Mouse (Mus musculus): ENCODE results near the gene Rassf8. TPM values are rescaled to one million over a fixed set of nuclear protein-coding genes. Genes with fewer than 3 reads are reported as not detected.

The Rassf8 gene
- polyA plus RNA-seq, 1 experiment from 2014 or later = 0.91 TPM

DNA sequence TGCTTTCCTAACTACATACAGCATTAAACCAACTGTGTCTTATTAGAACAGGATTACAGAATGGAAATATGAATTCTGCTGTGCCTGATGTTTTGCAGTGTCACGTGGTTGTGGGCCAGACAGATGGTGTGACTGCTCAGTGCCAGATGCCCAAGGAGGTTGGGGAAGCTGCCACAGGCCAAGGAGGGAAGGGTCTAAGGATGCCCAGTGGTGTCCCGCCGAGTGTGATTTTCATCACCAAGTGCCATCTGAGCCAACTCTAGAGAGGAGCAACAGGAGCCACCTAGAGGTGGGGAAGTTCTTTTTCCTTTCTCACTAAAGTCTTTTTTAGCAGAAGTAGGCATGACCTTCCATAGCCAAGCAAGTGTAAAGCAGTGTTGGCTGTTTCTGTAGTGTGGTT lies 3.8 kb downstream of the Rassf8 start:
- ATAC-seq (ENCODE audit: low read depth) = no peak
- no peak overlapping the region for H3K27ac ChIP-seq
- no peak overlapping the region for H3K4me3 ChIP-seq (replicated peaks)
- H3K4me1 ChIP-seq (replicated peaks) = peaks cover 27% of the 10 kb centered on the region
- H3K4me2 ChIP-seq = no peak overlapping the region
- H3K9ac ChIP-seq = no peak overlapping the region
- H3K9me3 ChIP-seq (replicated peaks) = no peaks in the 10 kb centered on the region
- DNase-seq = no peak
- H3K27me3 ChIP-seq = peaks cover 42% of the 10 kb centered on the region
- no peaks in the 10 kb centered on the region for H3K36me3 ChIP-seq
- 62% methylated on average over 3 of the region's 3 CpGs for WGBS (ENCODE audit: insufficient replicate concordance)

DNA sequence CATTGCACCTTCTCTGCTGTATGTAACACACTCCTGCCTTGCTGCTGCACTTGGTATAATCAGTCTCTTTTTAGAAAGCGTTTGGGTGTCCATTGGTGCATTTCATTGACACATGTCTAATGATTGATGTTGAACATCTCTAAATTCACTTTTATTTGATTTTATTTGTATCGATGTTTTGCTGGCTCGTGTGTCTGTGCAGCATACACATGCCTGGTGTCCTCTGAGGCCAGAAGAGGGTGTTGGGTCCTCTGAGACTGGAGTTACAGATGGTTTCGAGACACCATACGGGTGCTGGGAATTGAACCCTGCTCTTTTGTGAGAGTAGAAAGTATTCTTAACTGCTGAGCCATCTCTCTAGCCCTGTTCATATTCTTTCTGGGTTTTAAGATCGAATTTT lies 6.7 kb downstream of the Rassf8 start:
- no peak overlapping the region for H3K9ac ChIP-seq
- no peaks in the 10 kb centered on the region for H3K36me3 ChIP-seq
- no peak for DNase-seq
- H3K4me2 ChIP-seq = no peak overlapping the region
- H3K4me3 ChIP-seq (replicated peaks) = no peak overlapping the region
- peaks cover 29% of the 10 kb centered on the region for H3K4me1 ChIP-seq (replicated peaks)
- ATAC-seq (ENCODE audit: low read depth) = no peak
- no peaks in the 10 kb centered on the region for H3K9me3 ChIP-seq (replicated peaks)
- WGBS (ENCODE audit: insufficient replicate concordance) = 61% methylated on average over 6 of the region's 6 CpGs
- no peak overlapping the region for H3K27ac ChIP-seq
- peaks cover 13% of the 10 kb centered on the region for H3K27me3 ChIP-seq

DNA sequence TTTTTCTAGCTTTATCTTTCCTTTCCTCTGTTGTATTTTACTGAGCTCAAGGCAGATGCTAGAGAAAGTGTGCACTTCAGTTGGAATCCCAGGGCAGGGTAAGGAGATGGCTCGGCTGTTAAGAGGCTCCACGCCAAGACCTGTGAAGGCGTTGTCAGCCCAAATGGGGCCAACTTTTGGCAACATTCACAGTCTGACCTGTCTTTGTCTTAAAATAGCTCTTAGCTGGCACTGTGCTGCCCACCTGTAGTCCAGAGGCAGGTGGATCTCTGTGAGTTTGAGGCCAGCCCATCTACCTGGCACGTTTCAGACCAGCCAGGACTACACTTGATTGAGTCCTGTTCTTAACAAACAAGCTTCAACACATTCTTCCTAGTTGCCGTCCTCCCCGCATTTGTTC lies 7.9 kb downstream of the Rassf8 start:
- H3K4me3 ChIP-seq (replicated peaks) = no peak overlapping the region
- no peak overlapping the region for H3K4me2 ChIP-seq
- H3K9me3 ChIP-seq (replicated peaks) = no peaks in the 10 kb centered on the region
- 42% methylated on average over 6 of the region's 6 CpGs for WGBS (ENCODE audit: insufficient replicate concordance)
- DNase-seq (no peak), ATAC-seq (ENCODE audit: low read depth) (no peak)
- no peak overlapping the region for H3K27ac ChIP-seq
- H3K27me3 ChIP-seq = 0 out of 2 replicates have a peak, but pooled peaks cover 3% of the 10 kb centered on the region
- no peak overlapping the region for H3K9ac ChIP-seq
- peaks cover 40% of the 10 kb centered on the region for H3K4me1 ChIP-seq (replicated peaks)
- no peaks in the 10 kb centered on the region for H3K36me3 ChIP-seq

DNA sequence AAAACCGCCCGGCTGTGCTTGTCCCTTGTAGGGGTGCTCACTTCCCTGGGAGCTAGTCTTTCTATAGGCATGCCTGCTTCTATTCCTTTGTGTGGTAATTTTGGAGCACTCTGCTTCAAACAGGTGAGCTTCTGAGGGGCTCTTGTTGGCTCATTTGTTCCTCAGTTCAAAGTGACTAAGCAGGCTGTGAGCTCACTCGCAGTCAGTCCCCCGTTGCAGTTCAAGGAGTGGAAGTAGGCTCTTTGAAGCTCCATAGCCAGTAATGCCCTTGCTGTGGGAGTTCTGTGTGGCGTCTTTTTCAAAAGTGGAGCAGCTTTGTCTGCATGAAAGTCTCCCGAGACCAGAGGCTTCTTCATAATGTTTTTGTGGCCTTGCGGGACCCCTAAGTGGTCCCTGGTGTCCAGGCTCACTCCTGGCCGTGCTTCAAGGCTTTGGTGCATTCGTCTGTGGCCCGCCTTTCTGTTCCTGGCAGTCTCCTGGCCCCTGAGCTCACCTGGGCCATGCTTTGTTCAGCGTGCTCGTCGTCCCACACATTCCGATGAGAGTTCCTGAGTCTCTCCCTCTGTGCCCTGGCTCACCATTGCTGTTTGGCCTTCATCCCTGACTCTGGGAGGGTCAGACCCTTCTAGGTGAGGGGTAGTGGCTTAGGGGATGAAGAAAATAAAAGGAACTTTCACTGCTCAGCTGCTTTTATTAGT lies 9.5 kb downstream of the Rassf8 start:
- Histone ChIP-seq H3K27ac (no peak overlapping the region), H3K36me3 (no peaks in the 10 kb centered on the region), H3K4me1 (replicated peaks) (peaks cover 55% of the 10 kb centered on the region), H3K4me3 (replicated peaks) (no peak overlapping the region), H3K27me3 (no peaks in the 10 kb centered on the region), H3K4me2 (no peak overlapping the region), H3K9me3 (replicated peaks) (no peaks in the 10 kb centered on the region), H3K9ac (no peak overlapping the region)
- DNase-seq (no peak), ATAC-seq (ENCODE audit: low read depth) (no peak)
- 64% methylated on average over 14 of the region's 14 CpGs for WGBS (ENCODE audit: insufficient replicate concordance)

DNA sequence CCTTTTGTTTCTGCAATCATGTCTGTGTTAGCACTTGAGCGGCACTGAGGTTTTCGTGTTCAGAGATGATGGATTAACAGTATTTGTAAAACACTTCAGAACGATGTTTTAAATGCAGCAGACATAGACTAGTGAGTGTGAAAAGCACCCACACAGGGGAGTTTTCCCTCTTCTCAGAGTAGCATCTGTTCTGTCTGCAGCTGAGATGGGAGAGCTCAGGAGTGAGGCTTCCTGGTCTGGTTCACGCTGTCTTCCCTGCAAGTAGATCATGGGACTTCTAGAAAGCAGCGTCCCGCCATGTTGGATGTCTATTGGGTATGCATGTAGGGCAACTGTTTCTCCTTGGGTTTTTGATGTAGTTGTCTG lies 10.1 kb downstream of the Rassf8 start:
- DNase-seq = no peak
- no peak for ATAC-seq (ENCODE audit: low read depth)
- H3K27me3 ChIP-seq = no peaks in the 10 kb centered on the region
- no peaks in the 10 kb centered on the region for H3K36me3 ChIP-seq
- no peak overlapping the region for H3K4me3 ChIP-seq (replicated peaks)
- no peak overlapping the region for H3K9ac ChIP-seq
- WGBS (ENCODE audit: insufficient replicate concordance) = 78% methylated on average over 6 of the region's 6 CpGs
- no peak overlapping the region for H3K4me2 ChIP-seq
- no peak overlapping the region for H3K27ac ChIP-seq
- H3K9me3 ChIP-seq (replicated peaks) = no peaks in the 10 kb centered on the region
- peaks cover 55% of the 10 kb centered on the region for H3K4me1 ChIP-seq (replicated peaks)

DNA sequence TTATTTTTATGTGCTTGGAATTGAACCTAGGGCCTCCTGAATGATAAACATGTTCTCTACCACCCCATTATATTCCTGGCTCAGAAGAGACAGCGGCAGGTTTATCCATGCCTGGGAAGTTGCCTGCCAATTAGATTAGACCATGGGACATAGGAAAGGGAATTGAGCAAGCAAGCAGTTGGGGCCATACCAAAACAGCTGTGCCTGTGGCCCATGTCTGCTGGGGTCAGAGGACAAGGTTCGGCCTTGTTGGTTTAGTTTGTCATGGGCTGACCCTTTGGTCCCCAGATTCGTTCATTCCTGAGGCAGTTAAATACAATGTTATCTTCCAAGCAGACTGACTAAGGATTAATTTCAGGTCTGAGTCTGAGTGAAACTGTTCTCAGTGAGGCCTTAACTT lies 10.8 kb downstream of the Rassf8 start:
- 63% methylated on average over 3 of the region's 3 CpGs for WGBS (ENCODE audit: insufficient replicate concordance)
- peaks cover 55% of the 10 kb centered on the region for H3K4me1 ChIP-seq (replicated peaks)
- H3K9me3 ChIP-seq (replicated peaks) = no peaks in the 10 kb centered on the region
- H3K4me2 ChIP-seq = peak overlapping the region; percentile 10; the same call in 1 of the 2 replicates
- H3K27ac ChIP-seq = 0 out of 2 replicates have a peak overlapping the region, but pooled peaks have one; percentile 40
- ATAC-seq (ENCODE audit: low read depth) = peak; percentile 61; the same call in 1 of the 2 replicates
- DNase-seq = no peak
- H3K36me3 ChIP-seq = no peaks in the 10 kb centered on the region
- no peak overlapping the region for H3K9ac ChIP-seq
- no peaks in the 10 kb centered on the region for H3K27me3 ChIP-seq
- no peak overlapping the region for H3K4me3 ChIP-seq (replicated peaks)

DNA sequence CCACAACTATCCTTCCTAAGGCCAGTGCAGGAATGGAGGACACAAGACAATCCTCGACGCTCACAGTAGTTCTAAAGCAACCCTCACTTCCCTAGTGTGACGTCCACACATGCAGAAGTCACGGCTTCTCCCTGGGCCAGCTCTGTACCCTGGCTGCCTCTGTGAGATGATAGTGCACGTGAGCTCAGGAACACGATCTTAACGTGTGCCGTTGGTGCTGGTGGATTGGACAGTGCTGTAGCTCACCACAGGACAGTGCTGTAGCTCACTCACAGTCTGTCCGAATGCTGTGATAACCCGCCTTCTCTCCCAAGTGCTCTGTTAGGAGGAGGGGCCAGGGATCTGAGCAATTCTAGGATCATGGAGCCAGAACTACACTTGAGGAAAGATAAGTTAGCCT lies 12.1 kb downstream of the Rassf8 start:
- H3K4me3 ChIP-seq (replicated peaks) = no peak overlapping the region
- WGBS (ENCODE audit: insufficient replicate concordance) = 63% methylated on average over 10 of the region's 10 CpGs
- no peak overlapping the region for H3K4me2 ChIP-seq
- no peaks in the 10 kb centered on the region for H3K9me3 ChIP-seq (replicated peaks)
- H3K27ac ChIP-seq = no peak overlapping the region
- no peak for DNase-seq
- H3K27me3 ChIP-seq = no peaks in the 10 kb centered on the region
- peaks cover 51% of the 10 kb centered on the region for H3K4me1 ChIP-seq (replicated peaks)
- H3K36me3 ChIP-seq = no peaks in the 10 kb centered on the region
- no peak for ATAC-seq (ENCODE audit: low read depth)
- no peak overlapping the region for H3K9ac ChIP-seq

DNA sequence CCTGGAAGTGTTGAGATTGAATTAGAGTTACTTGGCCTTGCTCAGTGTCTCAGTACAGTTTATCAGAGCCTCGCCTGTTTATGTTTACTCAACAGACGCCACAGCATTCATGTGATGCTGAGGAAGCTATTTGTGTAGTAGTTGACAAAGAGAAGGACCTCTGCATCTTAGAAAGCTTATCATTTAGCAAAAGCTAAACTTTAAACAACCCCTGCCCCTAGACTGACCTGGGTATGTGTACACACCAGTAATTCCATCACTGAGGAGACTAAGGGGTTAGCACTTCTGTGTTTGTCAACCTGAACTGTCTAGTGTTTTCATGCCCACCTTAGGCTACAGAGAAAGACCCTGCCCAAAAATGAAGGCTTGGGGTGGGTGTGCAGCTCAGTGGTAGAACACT lies 12.9 kb downstream of the Rassf8 start:
- no peaks in the 10 kb centered on the region for H3K27me3 ChIP-seq
- WGBS (ENCODE audit: insufficient replicate concordance) = 60% methylated on average over 2 of the region's 2 CpGs
- H3K27ac ChIP-seq = no peak overlapping the region
- H3K4me3 ChIP-seq (replicated peaks) = no peak overlapping the region
- H3K4me2 ChIP-seq = no peak overlapping the region
- H3K9ac ChIP-seq = no peak overlapping the region
- no peaks in the 10 kb centered on the region for H3K9me3 ChIP-seq (replicated peaks)
- H3K36me3 ChIP-seq = no peaks in the 10 kb centered on the region
- no peak for ATAC-seq (ENCODE audit: low read depth)
- peaks cover 54% of the 10 kb centered on the region for H3K4me1 ChIP-seq (replicated peaks)
- DNase-seq = no peak

DNA sequence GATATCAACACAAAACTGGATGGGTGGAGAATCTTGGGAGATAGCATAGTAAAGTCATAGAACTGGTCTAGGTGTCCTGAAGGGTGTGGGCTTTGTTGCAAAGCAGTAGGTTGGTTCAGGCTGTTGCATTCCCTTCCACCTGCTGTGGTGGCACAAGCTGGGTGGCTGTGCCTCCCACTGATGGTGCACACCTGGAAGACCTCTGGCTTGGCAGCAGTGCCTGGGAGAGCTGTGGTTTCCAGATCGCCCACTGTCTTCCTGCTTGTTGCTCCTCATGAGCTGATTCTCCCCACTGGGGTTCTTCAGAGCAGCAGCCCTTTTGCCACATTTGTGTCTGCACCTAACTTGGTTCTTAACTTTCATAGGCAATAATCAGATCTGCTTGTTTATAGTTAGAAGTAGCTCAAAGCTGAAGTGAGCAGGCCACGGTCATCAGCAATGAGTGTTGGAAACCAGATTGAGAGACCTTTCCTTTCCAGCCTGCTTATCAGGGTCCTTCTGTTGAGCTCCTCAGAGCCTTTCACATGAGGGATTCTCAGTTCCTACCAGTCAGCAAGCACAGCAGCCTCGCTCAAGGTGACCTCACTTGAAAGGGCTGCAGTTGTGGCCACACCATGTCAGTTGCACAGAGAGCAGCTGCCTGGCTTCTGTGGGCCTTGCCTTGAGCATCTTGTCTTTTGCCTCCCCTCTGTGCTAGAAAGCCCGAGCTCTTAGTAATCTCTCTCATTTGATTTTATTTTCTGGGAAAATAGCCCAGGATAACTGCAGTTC lies 13.9 kb downstream of the Rassf8 start:
- DNase-seq = no peak
- peaks cover 53% of the 10 kb centered on the region for H3K4me1 ChIP-seq (replicated peaks)
- H3K4me3 ChIP-seq (replicated peaks) = no peak overlapping the region
- no peak overlapping the region for H3K4me2 ChIP-seq
- H3K9ac ChIP-seq = no peak overlapping the region
- H3K27ac ChIP-seq = no peak overlapping the region
- H3K27me3 ChIP-seq = no peaks in the 10 kb centered on the region
- H3K36me3 ChIP-seq = no peaks in the 10 kb centered on the region
- WGBS (ENCODE audit: insufficient replicate concordance) = 39% methylated on average over 4 of the region's 4 CpGs
- ATAC-seq (ENCODE audit: low read depth) = no peak
- H3K9me3 ChIP-seq (replicated peaks) = no peaks in the 10 kb centered on the region

DNA sequence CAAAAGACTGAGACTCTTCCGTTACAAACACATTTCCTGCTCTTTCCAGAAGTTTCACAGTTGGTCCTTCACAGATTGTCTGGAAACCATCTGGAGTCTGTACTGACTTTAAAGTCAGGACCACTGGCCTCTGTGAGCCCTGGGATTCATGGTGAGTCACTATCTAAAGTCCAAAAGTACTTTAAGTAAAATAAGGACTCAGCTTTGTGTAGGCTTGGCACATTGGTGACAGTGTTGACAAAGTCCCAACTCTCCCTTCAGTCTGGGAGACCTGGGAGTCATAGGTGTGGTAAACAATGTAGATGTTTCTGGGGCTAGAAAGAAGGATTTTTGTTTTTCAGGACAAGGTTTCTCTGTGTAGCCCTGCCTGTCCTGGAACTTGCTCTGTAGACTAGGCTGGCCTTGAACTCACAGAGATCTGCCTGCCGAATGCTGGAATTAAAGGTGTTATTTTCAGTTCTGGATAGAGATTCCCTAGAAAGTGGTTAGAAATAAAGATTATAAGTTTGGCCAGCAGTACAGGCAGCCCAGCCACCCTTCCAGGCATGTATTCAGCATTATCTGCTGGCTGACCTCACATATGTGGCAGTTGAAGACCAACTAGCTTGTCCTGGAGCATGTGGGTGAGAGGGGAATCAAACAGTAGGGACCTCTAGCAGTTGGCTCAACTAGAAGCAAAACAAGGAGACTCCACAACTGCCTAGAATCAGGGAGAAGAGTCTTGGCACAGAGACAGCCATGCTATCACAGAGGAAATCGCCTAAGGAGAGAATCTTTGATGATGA lies 14.8 kb downstream of the Rassf8 start:
- H3K9me3 ChIP-seq (replicated peaks) = no peaks in the 10 kb centered on the region
- no peak overlapping the region for H3K9ac ChIP-seq
- ATAC-seq (ENCODE audit: low read depth) (no peak), DNase-seq (no peak)
- H3K36me3 ChIP-seq = no peaks in the 10 kb centered on the region
- peaks cover 51% of the 10 kb centered on the region for H3K4me1 ChIP-seq (replicated peaks)
- H3K27ac ChIP-seq = 0 out of 2 replicates have a peak overlapping the region, but pooled peaks have one; percentile 36
- no peaks in the 10 kb centered on the region for H3K27me3 ChIP-seq
- 50% methylated on average over 3 of the region's 3 CpGs for WGBS (ENCODE audit: insufficient replicate concordance)
- H3K4me3 ChIP-seq (replicated peaks) = no peak overlapping the region
- H3K4me2 ChIP-seq = no peak overlapping the region

DNA sequence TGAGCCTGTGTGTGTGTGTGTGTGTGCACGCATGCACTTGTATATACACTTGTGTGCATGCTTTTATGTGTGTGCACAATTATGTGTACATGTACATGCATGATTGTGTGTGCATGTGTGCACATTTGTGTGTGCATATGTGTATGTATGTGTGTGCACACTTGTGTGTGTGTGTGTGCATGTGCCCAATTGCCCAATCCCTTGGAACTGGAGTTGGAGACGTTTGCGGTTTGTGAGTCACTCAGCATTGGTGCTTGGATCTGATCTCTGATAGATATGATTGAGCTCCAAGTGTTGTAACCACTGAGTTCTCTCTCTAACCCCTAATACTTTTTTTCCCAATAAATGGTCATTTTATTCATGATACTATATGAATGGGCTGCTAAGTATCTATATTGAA lies 15.5 kb downstream of the Rassf8 start:
- no peaks in the 10 kb centered on the region for H3K27me3 ChIP-seq
- H3K4me1 ChIP-seq (replicated peaks) = peaks cover 49% of the 10 kb centered on the region
- WGBS (ENCODE audit: insufficient replicate concordance) = 59% methylated on average over 3 of the region's 3 CpGs
- H3K27ac ChIP-seq = no peak overlapping the region
- H3K4me2 ChIP-seq = no peak overlapping the region
- no peaks in the 10 kb centered on the region for H3K9me3 ChIP-seq (replicated peaks)
- H3K9ac ChIP-seq = no peak overlapping the region
- H3K36me3 ChIP-seq = no peaks in the 10 kb centered on the region
- DNase-seq (no peak), ATAC-seq (ENCODE audit: low read depth) (no peak)
- no peak overlapping the region for H3K4me3 ChIP-seq (replicated peaks)

All from liver, embryonic 13.5 days (tissue).